Mouse (Mus musculus): ENCODE measurements around the gene Rhbdl1. TPM values are rescaled to one million over a fixed set of nuclear protein-coding genes. Genes with fewer than 3 reads are reported as not detected.
"Not testable (repeated sequence)": the region's sequence is repeated elsewhere in the genome, so short reads cannot be mapped to it uniquely, and the experiment has no call there.

Rhbdl1 gene
- total RNA-seq, 2 experiments from 2014 or later, result 59.0 to 59.7 TPM

- DNase-seq (ENCODE audit: low spot score in 2 of 2), result not testable (repeated sequence)
- intact Hi-C loops (cut with DNase I), result loop anchor here (5.0 kb wide), 1 partner anchor 250 kb away; no protein-coding TSS in a partner anchor
Measured at GRCm38 (mm10) chr17:25807452-25807851, 29.6 kb downstream of the Rhbdl1 start.

GRCm38 (mm10) chr17:25806507-25806906 lies 30.6 kb downstream of the Rhbdl1 start:
- intact Hi-C loops (cut with DNase I), result loop anchor here (5.0 kb wide), 1 partner anchor 249 kb away; no protein-coding TSS in a partner anchor

GRCm38 (mm10) chr17:25802825-25803517 lies 34.1 kb downstream of the Rhbdl1 start:
- intact Hi-C loops (cut with DNase I), result loop anchor here (5.0 kb wide), 2 partner anchors 41 to 236 kb away; no protein-coding TSS in a partner anchor
- DNase-seq (ENCODE audit: low spot score in 2 of 2), result peak; percentile 88 to 94

More at GRCm38 (mm10) chr17:25806507-25806906, 30.6 kb downstream of the Rhbdl1 start:
- DNase-seq (ENCODE audit: low spot score in 2 of 2), result no peak

- intact Hi-C loops (cut with DNase I), result loop anchor here (1.0 to 5.0 kb wide), 5 partner anchors 28 to 324 kb away; partner anchors contain the start of gene Narfl
- peak; percentile 70 to 80 for DNase-seq (ENCODE audit: low spot score in 2 of 2)
Measured at GRCm38 (mm10) chr17:25801029-25801428, 36.1 kb downstream of the Rhbdl1 start.

- intact Hi-C loops (cut with DNase I), result loop anchor here (1.0 kb wide), 1 partner anchor 24 kb away; the partner anchor contains the start of gene Narfl
- peak in 1 of 2 experiments; percentile 74 for DNase-seq (ENCODE audit: low spot score in 2 of 2)
Measured at GRCm38 (mm10) chr17:25796951-25797369, 40.1 kb downstream of the Rhbdl1 start, which contains the start of gene Metrn. Gene Metrn, minus strand, starts transcription at chr17:25797136.

- intact Hi-C loops (cut with DNase I), result no loop called here
- DNase-seq (ENCODE audit: low spot score in 2 of 2), result no peak
Measured at GRCm38 (mm10) chr17:25796211-25796771, 40.8 kb downstream of the Rhbdl1 start.

- DNase-seq (ENCODE audit: low spot score in 2 of 2), result peak in 1 of 2 experiments; percentile 72
- intact Hi-C loops (cut with DNase I), result no loop called here
Measured at GRCm38 (mm10) chr17:25795609-25796092, 41.4 kb downstream of the Rhbdl1 start, which contains the start of gene AC134908.4. Gene AC134908.4, minus strand, starts transcription at chr17:25795659.

GRCm38 (mm10) chr17:25794998-25795397 lies 42.1 kb downstream of the Rhbdl1 start:
- no peak for DNase-seq (ENCODE audit: low spot score in 2 of 2)
- intact Hi-C loops (cut with DNase I), result no loop called here

GRCm38 (mm10) chr17:25794197-25794596 lies 42.9 kb downstream of the Rhbdl1 start:
- DNase-seq (ENCODE audit: low spot score in 2 of 2), result no peak
- intact Hi-C loops (cut with DNase I), result no loop called here

- peak in 1 of 2 experiments; percentile 81 for DNase-seq (ENCODE audit: low spot score in 2 of 2)
- intact Hi-C loops (cut with DNase I), result no loop called here
Measured at GRCm38 (mm10) chr17:25792615-25793014, 44.5 kb downstream of the Rhbdl1 start, which contains the start of gene Fam173a. Gene Fam173a, minus strand, starts transcription at chr17:25792901.

GRCm38 (mm10) chr17:25791843-25792527 lies 45.1 kb downstream of the Rhbdl1 start:
- DNase-seq (ENCODE audit: low spot score in 2 of 2), result peak; percentile 81 to 89
- intact Hi-C loops (cut with DNase I), result no loop called here

- intact Hi-C loops (cut with DNase I), result no loop called here
Measured at GRCm38 (mm10) chr17:25791320-25791842, 45.7 kb downstream of the Rhbdl1 start.

GRCm38 (mm10) chr17:25786781-25787504 lies 50.2 kb downstream of the Rhbdl1 start:
- DNase-seq (ENCODE audit: low spot score in 2 of 2), result no peak
- intact Hi-C loops (cut with DNase I), result no loop called here

More at GRCm38 (mm10) chr17:25791320-25791842, 45.7 kb downstream of the Rhbdl1 start:
- no peak for DNase-seq (ENCODE audit: low spot score in 2 of 2)

- no peak for DNase-seq (ENCODE audit: low spot score in 2 of 2)
- intact Hi-C loops (cut with DNase I), result no loop called here
Measured at GRCm38 (mm10) chr17:25786280-25786679, 50.8 kb downstream of the Rhbdl1 start, which contains the start of gene Ccdc78. Gene Ccdc78, plus strand, starts transcription at chr17:25786580.

- intact Hi-C loops (cut with DNase I), result loop anchor here (2.0 kb wide), 1 partner anchor 39 kb away; no protein-coding TSS in a partner anchor
- DNase-seq (ENCODE audit: low spot score in 2 of 2), result peak; percentile 98
Measured at GRCm38 (mm10) chr17:25785281-25785745, 51.8 kb downstream of the Rhbdl1 start, which contains the start of gene Haghl. Gene Haghl, minus strand, starts transcription at chr17:25785673.
